Mouse (Mus musculus) CH12.LX (cell line): ENCODE data around the gene Krtap9-3. TPM values are rescaled to one million over a fixed set of nuclear protein-coding genes. Genes with fewer than 3 reads are reported as not detected.
"Not testable (repeated sequence)": the region's sequence is repeated elsewhere in the genome, so short reads cannot be mapped to it uniquely, and the experiment has no call there.

Experiments
- DNase-seq: peaks from one replicate; pipeline ENCODE4 v3.0.0-alpha.2; 2013; ENCODE audit errors: extremely low read depth
- H3K27ac ChIP-seq: 2 replicates; pipeline ENCODE4 v1.5.1; 2012; ENCODE audit warnings: low read depth, mild to moderate bottlenecking, control low read depth, moderate library complexity; ENCODE audit not compliant: insufficient read depth
- H3K27me3 ChIP-seq: replicated peaks from 2 replicates; pipeline ENCODE3; 2012; ENCODE audit warnings: inconsistent platforms
- H3K36me3 ChIP-seq, 2 experiments: replicated peaks in 1 of 2; 2 replicates each; pipeline versions ENCODE3 to v1.6.1; 2012; ENCODE audit warnings: inconsistent platforms in 1 of 2, low read length in 1 of 2, mild to moderate bottlenecking in 1 of 2, mixed read lengths in 1 of 2, moderate library complexity in 1 of 2; ENCODE audit not compliant: control insufficient read depth in 1 of 2, insufficient read depth in 1 of 2
- H3K4me1 ChIP-seq, 2 experiments: 2 replicates each; pipeline ENCODE4 v1.6.1; 2012; ENCODE audit warnings: inconsistent platforms in 1 of 2, moderate library complexity in 1 of 2; ENCODE audit not compliant: insufficient read depth in 2 of 2, control insufficient read depth in 1 of 2
- H3K4me2 ChIP-seq: 2 replicates; pipeline ENCODE4 v1.6.1; 2012; ENCODE audit warnings: low read depth, mild to moderate bottlenecking, control low read depth; ENCODE audit not compliant: poor library complexity, insufficient read depth, severe bottlenecking
- H3K4me3 ChIP-seq, 3 experiments: fragments of 150-350 bp in 1 of 3; sonication (generic) in 1 of 3; replicated peaks in 1 of 3; 2 replicates each; pipeline versions ENCODE3 to v1.5.1; 2011 to 2012; ENCODE audit warnings: low read depth in 2 of 3, low read length in 2 of 3, mild to moderate bottlenecking in 2 of 3, moderate library complexity in 2 of 3, control low read depth in 1 of 3, improper control_type of control experiment in 1 of 3, inconsistent platforms in 1 of 3, mixed read lengths in 1 of 3; ENCODE audit not compliant: poor library complexity in 1 of 3
- H3K79me2 ChIP-seq: replicated peaks from 2 replicates; pipeline ENCODE4 v1.6.1; 2012; ENCODE audit warnings: mild to moderate bottlenecking, moderate library complexity; ENCODE audit not compliant: control insufficient read depth, poor library complexity, insufficient read depth, severe bottlenecking; ENCODE audit errors: extremely low read depth
- H3K9ac ChIP-seq: 2 replicates; pipeline ENCODE4 v1.6.1; 2012; ENCODE audit warnings: low read depth, mild to moderate bottlenecking, control low read depth, moderate library complexity; ENCODE audit not compliant: insufficient read depth
- H3K9me3 ChIP-seq: replicated peaks from 2 replicates; pipeline ENCODE3; 2012; ENCODE audit warnings: low read length, inconsistent platforms, mixed read lengths
- CTCF ChIP-seq, 2 experiments: IDR thresholded peaks in 1 of 2; conservative IDR thresholded peaks in 1 of 2; 2 replicates each; pipeline ENCODE4 v1.5.1; 2011 to 2012; ENCODE audit warnings: low read depth in 2 of 2, low read length in 2 of 2, improper control_type of control experiment in 1 of 2, inconsistent platforms in 1 of 2, mild to moderate bottlenecking in 1 of 2, moderate library complexity in 1 of 2
- HCFC1 ChIP-seq: IDR thresholded peaks from 2 replicates; pipeline ENCODE4 v1.6.1; 2012; ENCODE audit warnings: low read depth, mild to moderate bottlenecking, inconsistent platforms, low read length, improper control_type of control experiment
- IRF4 ChIP-seq: IDR thresholded peaks from 2 replicates; pipeline ENCODE4 v1.6.1; 2014; ENCODE audit warnings: low read depth, mild to moderate bottlenecking, inconsistent platforms, low read length, improper control_type of control experiment
- MAX ChIP-seq: IDR thresholded peaks from 2 replicates; pipeline ENCODE4 v1.6.1; 2011; ENCODE audit warnings: low read length, improper control_type of control experiment
- MEF2A ChIP-seq: IDR thresholded peaks from 2 replicates; pipeline ENCODE4 v1.6.1; 2014; ENCODE audit warnings: low read depth, mild to moderate bottlenecking, inconsistent platforms, low read length, improper control_type of control experiment, borderline replicate concordance
- RCOR1 ChIP-seq: conservative IDR thresholded peaks from 2 replicates; pipeline ENCODE4 v1.6.1; 2012; ENCODE audit warnings: low read depth, mild to moderate bottlenecking, inconsistent platforms, low read length, improper control_type of control experiment
- SIN3A ChIP-seq: IDR thresholded peaks from 2 replicates; pipeline ENCODE4 v1.6.1; 2012; ENCODE audit warnings: low read length, improper control_type of control experiment, inconsistent platforms
- UBTF ChIP-seq: IDR thresholded peaks from 2 replicates; pipeline ENCODE4 v1.6.1; 2012; ENCODE audit warnings: low read depth, mild to moderate bottlenecking, inconsistent platforms, low read length, improper control_type of control experiment, moderate library complexity
- ZC3H11A ChIP-seq: IDR thresholded peaks from 2 replicates; pipeline ENCODE4 v1.6.1; 2012; ENCODE audit warnings: low read depth, mild to moderate bottlenecking, inconsistent platforms, low read length, improper control_type of control experiment
- dilution Hi-C: fragments of 300-500 bp; cut with MboI; formaldehyde crosslinking; loops from 2 replicates; pipeline ENCODE4 v1.14.3; 2020; ENCODE audit warnings: low sequenced_read_pairs; ENCODE audit not compliant: extremely low pct_unique_long_range_greater_than_20kb, extremely low pct_ligation_motif_present
- in situ Hi-C: fragments of 300-500 bp; cut with MboI; formaldehyde crosslinking; loops from 3 replicates; pipeline ENCODE4 v1.14.3; 2019; ENCODE audit warnings: low sequenced_read_pairs, low pct_ligation_motif_present, low pct_unique_long_range_greater_than_20kb, mixed read lengths
- polyA plus RNA-seq: library from polyadenylated mRNA; unstranded; fragments of >175 nt; gene quantifications from 2 replicates; pipeline ENCODE4 v1.2.1, GENCODE M21; 2012; ENCODE audit warnings: low read depth; ENCODE audit not compliant: insufficient read length
- total RNA-seq, 2 experiments: library from RNA; depleted of rRNA; stranded (reverse); fragments of 300-350 nt in 1 of 2; fragments of >200 nt in 1 of 2; gene quantifications; 2 replicates each; pipeline ENCODE4 v1.2.3; 2012 to 2014

The Krtap9-3 gene
- total RNA-seq (2012; rRNA removed) = not detected in 2 replicates
- not detected in 2 replicates for total RNA-seq (2014; rRNA removed)
- polyA plus RNA-seq = not detected in 2 replicates

GRCm38 (mm10) chr11:99597742-99598141 lies at the start of gene Krtap9-3:
Gene Krtap9-3, minus strand, starts transcription at chr11:99598105.
- peaks cover 82% of the 10 kb centered on the region for H3K27me3 ChIP-seq

DNA sequence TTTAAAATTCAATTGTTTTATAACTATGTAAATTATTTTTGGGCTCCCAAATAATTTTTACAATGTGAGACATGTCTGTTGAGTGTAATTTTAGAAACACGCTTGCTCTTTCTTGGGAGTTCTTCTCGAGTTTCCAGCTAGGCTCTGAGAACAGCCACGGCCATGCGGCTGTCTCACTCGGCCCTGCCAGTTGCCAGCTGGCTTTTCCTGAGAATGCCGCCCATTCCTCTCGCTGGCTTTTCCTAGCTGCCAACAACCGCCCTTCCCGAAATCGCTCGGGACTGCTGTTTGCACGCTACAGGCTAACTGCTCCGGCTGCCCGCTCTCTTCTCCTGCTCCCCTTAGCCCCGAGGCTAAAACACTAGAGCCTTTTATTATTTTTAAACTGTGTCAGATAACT lies 48.5 kb upstream of the Krtap9-3 start:
- H3K27me3 ChIP-seq = peaks cover 71% of the 10 kb centered on the region
- no peaks in the 10 kb centered on the region for H3K36me3 ChIP-seq
- H3K9ac ChIP-seq = no peak overlapping the region
- no peaks in the 10 kb centered on the region for H3K79me2 ChIP-seq
- H3K27ac ChIP-seq = no peak overlapping the region
- peaks cover 0 to 5% of the 10 kb centered on the region in 2 experiments; a peak in 1 of 4 replicates for H3K4me1 ChIP-seq
- no peak for TF ChIP-seq MAX
- no peak for TF ChIP-seq ZC3H11A
- TF ChIP-seq CTCF (conservative IDR thresholded peaks at IDR 0.05 in 1 of 2, IDR thresholded peaks at IDR 0.05 in 1 of 2; ENCODE audit: low read depth in 2 of 2, low read length in 2 of 2) = no peak
- no peak for TF ChIP-seq SIN3A
- no peak for TF ChIP-seq IRF4
- no peak for TF ChIP-seq RCOR1
- TF ChIP-seq UBTF = no peak
- no peak for TF ChIP-seq HCFC1
- H3K4me2 ChIP-seq = no peak overlapping the region
- H3K9me3 ChIP-seq = peaks cover 3% of the 10 kb centered on the region
- H3K4me3 ChIP-seq = no peak overlapping the region
- dilution Hi-C loops (no loop called here), in situ Hi-C loops (no loop called here)
- no peak for DNase-seq

More at GRCm38 (mm10) chr11:99597742-99598141, at the start of gene Krtap9-3:
- H3K9me3 ChIP-seq, H3K27ac ChIP-seq, dilution Hi-C loops, H3K9ac ChIP-seq, H3K4me1 ChIP-seq, DNase-seq, in situ Hi-C loops, H3K36me3 ChIP-seq, H3K4me2 ChIP-seq, H3K79me2 ChIP-seq, H3K4me3 ChIP-seq: not testable (repeated sequence)

GRCm38 (mm10) chr11:99644351-99644750 lies 46.4 kb upstream of the Krtap9-3 start:
- H3K36me3 ChIP-seq = no peaks in the 10 kb centered on the region
- H3K27ac ChIP-seq = no peak overlapping the region
- TF ChIP-seq SIN3A (no peak), MEF2A (no peak)
- no peak overlapping the region for H3K9ac ChIP-seq
- peaks cover 69% of the 10 kb centered on the region for H3K27me3 ChIP-seq
- H3K9me3 ChIP-seq = no peaks in the 10 kb centered on the region
- no peak overlapping the region for H3K4me3 ChIP-seq
- no peak overlapping the region for H3K4me2 ChIP-seq
- no peak for DNase-seq
- H3K79me2 ChIP-seq = no peaks in the 10 kb centered on the region
- in situ Hi-C loops (no loop called here), dilution Hi-C loops (no loop called here)
- peaks cover 0 to 5% of the 10 kb centered on the region in 2 experiments; a peak in 1 of 4 replicates for H3K4me1 ChIP-seq

DNA sequence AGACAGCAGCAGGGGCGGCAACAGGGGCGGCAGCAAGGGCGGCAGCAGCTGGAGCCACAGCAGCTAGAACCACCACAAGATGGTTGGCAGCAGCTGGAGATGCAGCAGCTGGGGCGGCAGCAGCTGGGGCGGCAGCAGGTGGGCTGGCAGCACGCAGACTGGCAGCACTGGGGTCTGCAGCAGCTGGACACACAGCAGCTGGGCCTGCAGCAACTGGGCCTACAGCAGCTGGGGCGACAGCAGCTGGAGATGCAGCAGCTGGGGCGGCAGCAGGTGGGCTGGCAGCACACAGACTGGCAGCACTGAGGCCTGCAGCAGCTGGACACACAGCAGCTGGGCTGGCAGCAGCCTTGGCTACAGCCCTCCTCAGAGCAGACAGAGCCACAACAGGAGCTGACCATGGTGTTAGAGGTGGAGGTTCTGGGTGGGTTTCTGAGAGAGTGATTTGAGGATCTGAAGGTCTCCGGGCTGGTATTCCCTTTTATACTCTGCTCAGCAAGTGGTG lies 45.8 kb upstream of the Krtap9-3 start, which contains the start of gene Krtap4-7:
TSS of gene Krtap4-7 (minus strand) at position 455 of the 505 bp plus-strand sequence.
- H3K9ac ChIP-seq, H3K27ac ChIP-seq, H3K9me3 ChIP-seq, DNase-seq, H3K79me2 ChIP-seq, dilution Hi-C loops, H3K4me3 ChIP-seq, in situ Hi-C loops, H3K4me1 ChIP-seq, H3K36me3 ChIP-seq, H3K4me2 ChIP-seq: not testable (repeated sequence)
- H3K27me3 ChIP-seq = peaks cover 69% of the 10 kb centered on the region
